Mouse (Mus musculus) limb, embryonic 11.5 days (tissue): Measurements from ENCODE around the gene 2900026A02Rik. TPM values are rescaled to one million over a fixed set of nuclear protein-coding genes. Genes with fewer than 3 reads are reported as not detected.

Experiments
- ATAC-seq: fragments of 200-750 bp; cut with Nextera tagmentation; 2 replicates; pipeline ENCODE4 v1.8.0; 2017; ENCODE audit warnings: low read depth; ENCODE audit not compliant: insufficient number of reproducible peaks, low FRiP score, low TSS enrichment
- DNase-seq: peaks from one replicate; pipeline ENCODE4 v3.0.0-alpha.2; 2015; ENCODE audit warnings: low spot score
- H3K27ac ChIP-seq: fragments of 300-500 bp; sonication (generic); replicated peaks from 2 replicates; pipeline ENCODE4 v1.5.1; 2014; ENCODE audit warnings: low read depth, mild to moderate bottlenecking, low read length
- H3K27me3 ChIP-seq: fragments of 300-500 bp; sonication (generic); 2 replicates; pipeline ENCODE4 v1.6.1; 2014; ENCODE audit warnings: mild to moderate bottlenecking, low read length, mixed read lengths; ENCODE audit not compliant: control insufficient read depth, insufficient read depth
- H3K36me3 ChIP-seq: fragments of 300-500 bp; sonication (generic); 2 replicates; pipeline ENCODE4 v1.6.1; 2014; ENCODE audit warnings: mild to moderate bottlenecking, low read length, moderate library complexity, mixed read lengths; ENCODE audit not compliant: control insufficient read depth, insufficient read depth
- H3K4me1 ChIP-seq: fragments of 300-500 bp; sonication (generic); 2 replicates; pipeline ENCODE4 v1.6.1; 2014; ENCODE audit warnings: low read length, mixed read lengths; ENCODE audit not compliant: control insufficient read depth, insufficient read depth
- H3K4me2 ChIP-seq: fragments of 300-500 bp; sonication (generic); 2 replicates; pipeline ENCODE4 v1.6.1; 2014; ENCODE audit warnings: low read depth, mild to moderate bottlenecking, moderate library complexity; ENCODE audit not compliant: severe bottlenecking
- H3K4me3 ChIP-seq: fragments of 300-500 bp; sonication (generic); 2 replicates; pipeline ENCODE4 v1.5.1; 2014; ENCODE audit warnings: low read depth, low read length
- H3K9ac ChIP-seq: fragments of 300-500 bp; sonication (generic); 2 replicates; pipeline ENCODE4 v1.6.1; 2014; ENCODE audit warnings: mild to moderate bottlenecking, low read length
- H3K9me3 ChIP-seq: fragments of 300-500 bp; sonication (generic); 2 replicates; pipeline ENCODE4 v1.6.1; 2016; ENCODE audit warnings: low read length; ENCODE audit not compliant: control insufficient read depth
- WGBS: fragments of 180-500 bp; shearing (Covaris S2); extraction: QIAGEN DNeasy Blood & Tissue Kit; methylation state at CpG from one replicate; pipeline ENCODE4 v1.1.7; 2014; 5-methylcytosine and 5-hydroxymethylcytosine counted together
- polyA plus RNA-seq: library from polyadenylated mRNA; unstranded; fragments of >200 nt; fragmentation: Nextera tagmentation; extraction: Ambion mirVana; gene quantifications from 2 replicates; pipeline ENCODE4 v1.2.1, GENCODE M21; 2014

Gene 2900026A02Rik
- polyA plus RNA-seq, 1 experiment from 2014 or later: 1.3 TPM

DNA sequence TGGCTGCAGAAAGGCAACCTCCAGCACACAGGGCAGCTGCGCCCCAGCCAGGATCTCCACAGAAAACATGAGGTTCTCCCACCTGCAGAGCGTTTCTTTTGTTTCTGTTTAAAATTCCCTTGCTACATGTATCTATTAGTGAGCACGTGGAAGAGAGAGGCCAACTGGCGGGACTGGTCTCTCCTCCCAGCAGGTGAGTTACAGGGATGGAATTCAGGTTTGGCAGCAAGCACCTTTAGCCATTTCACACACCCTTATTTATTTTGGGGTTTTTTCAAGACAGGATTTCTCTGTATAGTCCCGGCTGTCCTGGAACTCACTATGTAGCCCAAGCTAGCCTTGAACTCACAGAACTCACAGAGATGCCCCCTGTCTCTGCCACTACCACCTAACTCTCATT lies 66.6 kb downstream of the 2900026A02Rik start:
- DNase-seq (no peak), ATAC-seq (no peak)
- Histone ChIP-seq H3K27ac (no peak overlapping the region), H3K9me3 (no peaks in the 10 kb centered on the region), H3K36me3 (no peaks in the 10 kb centered on the region), H3K9ac (no peak overlapping the region), H3K27me3 (no peaks in the 10 kb centered on the region), H3K4me1 (peaks cover 27% of the 10 kb centered on the region), H3K4me3 (no peak overlapping the region), H3K4me2 (no peak overlapping the region)
- WGBS: 86% methylated on average over 5 of the region's 5 CpGs

DNA sequence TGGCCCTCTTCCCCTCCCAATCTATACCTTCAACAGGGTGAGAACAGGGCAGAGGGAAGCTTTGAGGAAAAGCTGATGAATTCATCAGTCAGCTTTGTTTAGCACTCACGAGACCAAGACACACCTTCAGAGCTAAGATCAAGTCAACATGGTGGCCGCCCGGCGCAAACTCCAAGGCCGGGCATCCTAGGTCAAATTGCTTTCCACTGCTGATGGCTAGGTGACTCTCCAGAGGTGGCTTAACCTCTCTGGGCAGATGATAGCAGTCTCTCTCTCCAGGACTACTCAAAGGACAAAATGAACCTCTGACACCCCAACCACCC lies 67.6 kb downstream of the 2900026A02Rik start:
- H3K9me3 ChIP-seq: no peaks in the 10 kb centered on the region
- peaks cover 27% of the 10 kb centered on the region for H3K4me1 ChIP-seq
- 93% methylated on average over 5 of the region's 5 CpGs for WGBS
- no peak overlapping the region for H3K4me3 ChIP-seq
- no peaks in the 10 kb centered on the region for H3K27me3 ChIP-seq
- no peak overlapping the region for H3K4me2 ChIP-seq
- no peak overlapping the region for H3K27ac ChIP-seq
- no peak for ATAC-seq
- no peak overlapping the region for H3K9ac ChIP-seq
- no peaks in the 10 kb centered on the region for H3K36me3 ChIP-seq
- DNase-seq: no peak

DNA sequence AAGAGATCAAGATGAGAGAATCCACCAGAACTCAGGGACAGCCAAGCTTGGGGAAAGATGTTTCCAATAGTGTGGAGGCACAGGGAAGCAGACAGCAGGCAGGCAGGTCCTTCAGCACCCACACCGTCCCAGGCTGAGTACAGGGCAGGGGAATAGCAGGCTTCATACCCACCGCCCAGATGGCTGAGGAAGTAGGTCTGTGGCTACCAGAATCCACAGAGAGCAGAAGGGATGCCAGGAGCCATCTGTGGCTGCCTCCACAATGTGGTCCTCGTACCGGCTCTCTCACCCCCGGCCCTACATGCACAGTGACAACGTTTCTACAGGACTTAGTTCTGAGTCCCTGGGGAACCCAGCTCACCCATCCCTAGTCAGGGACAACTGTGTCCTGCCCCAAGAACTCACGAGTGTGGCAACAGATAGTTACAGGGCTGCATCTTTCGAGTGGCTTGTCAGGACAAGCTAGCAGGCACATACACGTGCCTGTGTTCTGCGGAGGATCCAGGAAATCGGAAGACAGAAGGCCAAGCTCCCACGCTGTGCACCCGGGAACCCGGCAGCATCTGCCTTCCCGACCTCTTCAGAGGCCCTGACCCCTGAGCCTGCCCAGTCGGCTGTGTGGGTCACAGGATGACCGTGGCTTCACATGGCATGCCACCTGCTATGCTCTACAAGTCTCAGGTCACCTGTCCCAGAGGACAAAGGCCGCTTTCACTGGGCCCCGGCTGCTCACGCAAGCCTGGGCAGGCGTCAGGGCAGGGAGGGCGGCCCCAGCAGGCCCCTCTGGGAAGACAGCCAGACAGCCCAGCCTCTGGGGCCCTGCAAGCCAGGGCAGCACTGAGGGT lies 68.2 kb downstream of the 2900026A02Rik start:
- Histone ChIP-seq H3K9ac (peak overlapping the region; percentile 17; the same call in 1 of the 2 replicates), H3K4me1 (peaks cover 27% of the 10 kb centered on the region), H3K36me3 (no peaks in the 10 kb centered on the region), H3K27me3 (no peaks in the 10 kb centered on the region), H3K4me3 (no peak overlapping the region), H3K4me2 (no peak overlapping the region), H3K9me3 (no peaks in the 10 kb centered on the region), H3K27ac (0 out of 2 replicates have a peak overlapping the region, but pooled peaks have one; percentile 45)
- no peak for ATAC-seq
- peak; percentile 44 for DNase-seq
- 69% methylated on average over 22 of the region's 22 CpGs for WGBS

DNA sequence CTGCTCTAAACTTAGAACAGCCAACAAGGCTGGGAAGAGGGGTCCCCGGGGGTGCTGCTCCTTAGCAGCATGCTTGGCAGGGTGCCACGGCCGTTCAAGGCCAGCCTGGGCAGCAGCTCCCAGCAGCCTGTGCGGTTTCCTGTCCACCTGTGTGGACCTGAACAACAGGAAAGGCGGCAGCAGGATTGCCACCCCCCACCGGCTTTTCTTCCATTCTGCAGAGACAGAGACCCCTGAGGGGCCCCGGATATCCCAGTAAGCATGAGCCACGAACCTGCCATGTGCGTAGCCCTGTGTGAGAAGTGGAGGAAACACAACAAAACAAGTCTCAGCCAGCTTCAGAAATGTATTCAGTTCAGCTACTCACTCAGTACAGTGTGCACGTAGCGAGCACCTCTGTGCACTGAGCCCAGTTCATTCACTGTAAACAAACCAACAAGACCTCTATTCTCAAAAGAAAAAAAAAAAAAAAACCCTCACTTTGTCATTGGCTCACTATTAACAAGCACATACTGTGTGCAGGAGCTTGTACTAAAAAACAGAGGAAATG lies 69.4 kb downstream of the 2900026A02Rik start:
- H3K4me3 ChIP-seq: no peak overlapping the region
- DNase-seq (peak; percentile 34), ATAC-seq (no peak)
- peak overlapping the region; percentile 72 for H3K27ac ChIP-seq
- H3K4me1 ChIP-seq: peaks cover 28% of the 10 kb centered on the region
- no peaks in the 10 kb centered on the region for H3K27me3 ChIP-seq
- peak overlapping the region; percentile 32; the same call in 1 of the 2 replicates for H3K9ac ChIP-seq
- WGBS: 63% methylated on average over 11 of the region's 11 CpGs
- no peaks in the 10 kb centered on the region for H3K9me3 ChIP-seq
- no peaks in the 10 kb centered on the region for H3K36me3 ChIP-seq
- no peak overlapping the region for H3K4me2 ChIP-seq

DNA sequence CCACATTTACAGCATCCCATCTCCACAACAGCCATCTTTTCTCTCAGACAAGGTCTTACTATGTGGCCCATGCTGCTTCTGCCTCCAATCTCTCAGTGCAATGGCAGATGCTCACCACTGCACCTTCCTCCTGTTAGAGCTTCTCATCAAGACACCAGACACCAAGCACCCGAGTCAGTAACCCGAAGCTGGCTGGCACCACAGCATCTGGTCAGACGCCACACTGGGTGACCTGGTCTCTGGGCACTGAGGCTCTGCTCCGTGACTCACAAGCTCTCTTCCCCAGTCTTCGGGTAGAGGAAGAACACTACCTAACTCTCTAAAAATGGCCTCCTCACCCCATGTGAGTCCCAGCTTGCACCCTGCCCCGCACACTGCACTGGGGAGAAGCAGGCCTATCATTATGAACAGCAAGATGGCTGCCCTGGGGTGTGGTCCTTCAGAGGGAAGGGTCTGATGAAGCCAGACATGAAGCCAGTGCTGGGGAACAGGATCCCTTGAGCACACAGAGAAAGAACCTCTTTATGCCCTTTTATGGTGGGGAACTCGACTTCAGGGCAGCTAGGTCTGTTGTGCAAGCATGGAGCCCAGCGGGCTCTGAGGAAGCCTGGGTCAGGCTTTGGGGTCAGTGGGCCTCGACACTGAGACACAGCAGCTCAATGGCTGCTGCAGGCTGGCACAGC lies 70.0 kb downstream of the 2900026A02Rik start:
- ATAC-seq: no peak

DNA sequence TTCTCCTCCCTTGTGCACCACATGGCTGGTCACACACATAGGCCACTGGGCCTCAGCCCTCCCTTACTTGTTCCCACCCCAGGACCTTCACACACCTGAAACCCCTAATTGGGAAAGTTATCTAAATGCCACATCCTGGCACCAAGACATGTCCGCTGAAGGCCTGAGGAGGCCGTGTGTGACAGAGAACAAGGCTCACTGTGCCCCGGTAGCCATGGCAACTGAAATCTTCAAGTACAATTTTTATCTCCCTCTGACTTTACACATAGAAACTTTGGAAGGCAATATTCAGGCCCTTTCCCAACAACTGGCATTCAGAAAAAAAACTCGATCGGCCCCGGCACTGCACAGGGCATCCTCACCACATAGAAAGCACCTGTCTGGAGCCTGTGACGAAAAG lies 72.0 kb downstream of the 2900026A02Rik start:
- H3K27me3 ChIP-seq: no peaks in the 10 kb centered on the region

More for the DNA sequence above, 70.0 kb downstream of the 2900026A02Rik start:
- Histone ChIP-seq H3K4me1 (peaks cover 28% of the 10 kb centered on the region), H3K4me2 (no peak overlapping the region), H3K9ac (peak overlapping the region; percentile 32; the same call in 1 of the 2 replicates), H3K4me3 (no peak overlapping the region), H3K9me3 (no peaks in the 10 kb centered on the region), H3K27ac (peak overlapping the region; percentile 72), H3K36me3 (no peaks in the 10 kb centered on the region), H3K27me3 (no peaks in the 10 kb centered on the region)
- 64% methylated on average over 9 of the region's 9 CpGs for WGBS
- no peak for DNase-seq

DNA sequence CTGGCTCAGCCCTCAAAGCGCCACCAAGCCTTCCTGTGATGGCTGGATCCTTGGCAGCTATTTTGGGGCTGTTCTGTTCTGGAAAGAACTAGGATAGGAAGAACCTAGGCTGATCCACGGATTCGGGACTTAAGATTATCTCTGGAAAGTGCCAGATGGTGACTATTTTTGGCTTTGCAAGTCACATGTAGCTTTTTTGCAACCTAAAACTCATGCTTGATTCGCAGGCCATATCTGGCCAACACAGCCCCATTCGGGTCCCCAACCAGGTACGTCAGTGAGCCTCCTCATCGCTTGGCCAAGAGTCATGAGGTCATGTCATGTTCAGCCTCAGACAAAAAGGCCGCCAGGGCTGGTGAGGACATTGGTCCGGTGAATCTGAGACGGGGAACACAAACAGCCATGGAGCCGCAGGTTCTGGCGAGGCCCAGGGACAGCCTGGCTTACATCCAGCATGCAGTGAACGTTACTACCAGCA lies 73.0 kb downstream of the 2900026A02Rik start:
- H3K36me3 ChIP-seq: no peaks in the 10 kb centered on the region
- H3K27me3 ChIP-seq: no peaks in the 10 kb centered on the region
- no peaks in the 10 kb centered on the region for H3K9me3 ChIP-seq
- no peak overlapping the region for H3K27ac ChIP-seq
- ATAC-seq (no peak), DNase-seq (no peak)
- H3K4me3 ChIP-seq: no peak overlapping the region
- H3K4me2 ChIP-seq: no peak overlapping the region
- WGBS: 86% methylated on average over 13 of the region's 13 CpGs
- H3K4me1 ChIP-seq: peaks cover 28% of the 10 kb centered on the region
- no peak overlapping the region; the same call in 1 of the 2 replicates for H3K9ac ChIP-seq

More for the DNA sequence above, 72.0 kb downstream of the 2900026A02Rik start:
- Histone ChIP-seq H3K4me3 (no peak overlapping the region), H3K4me2 (no peak overlapping the region), H3K36me3 (no peaks in the 10 kb centered on the region), H3K27ac (no peak overlapping the region), H3K4me1 (peaks cover 32% of the 10 kb centered on the region), H3K9me3 (no peaks in the 10 kb centered on the region), H3K9ac (no peak overlapping the region)
- no peak for DNase-seq
- ATAC-seq: no peak
- WGBS: 92% methylated on average over 7 of the region's 7 CpGs

DNA sequence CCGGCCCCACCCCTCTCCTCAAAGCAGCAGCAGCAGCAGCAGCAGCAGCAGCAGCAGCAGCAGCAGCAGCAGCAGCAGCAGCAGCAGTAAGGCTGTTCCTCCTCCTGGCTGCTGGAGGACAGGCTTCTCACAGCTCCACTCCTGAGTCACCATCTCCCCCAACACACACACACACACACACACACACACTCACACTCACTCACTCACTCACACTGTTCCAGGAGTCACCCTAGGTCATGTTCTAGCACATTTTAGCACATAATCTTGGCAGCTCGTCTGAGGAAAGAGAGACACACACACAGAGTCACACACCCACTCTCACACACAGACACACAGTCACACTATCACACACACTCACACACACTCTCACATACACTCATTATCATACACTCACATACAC lies 74.4 kb downstream of the 2900026A02Rik start:
- H3K27ac ChIP-seq: no peak overlapping the region
- no peaks in the 10 kb centered on the region for H3K9me3 ChIP-seq
- H3K36me3 ChIP-seq: no peaks in the 10 kb centered on the region
- H3K27me3 ChIP-seq: no peaks in the 10 kb centered on the region
- H3K4me1 ChIP-seq: peaks cover 31% of the 10 kb centered on the region
- DNase-seq (no peak), ATAC-seq (no peak)
- H3K4me3 ChIP-seq: no peak overlapping the region
- 76% methylated on average over 2 of the region's 2 CpGs for WGBS
- no peak overlapping the region for H3K4me2 ChIP-seq
- H3K9ac ChIP-seq: no peak overlapping the region
